Mouse (Mus musculus) lung, postnatal 10 days (tissue): ENCODE data around the gene Tmem131.
A peak's percentile ranks its signal among the peaks of the same experiment; 100 is the strongest.

Experiments
- DNase-seq: peaks from one replicate; pipeline ENCODE4 v3.0.0; 2021

Tmem131 gene

GRCm38 (mm10) chr1:36943653-36944052 is at the start of gene Tmem131:
Gene Tmem131, minus strand, starts transcription at chr1:36943666.
- no peak for DNase-seq

DNA sequence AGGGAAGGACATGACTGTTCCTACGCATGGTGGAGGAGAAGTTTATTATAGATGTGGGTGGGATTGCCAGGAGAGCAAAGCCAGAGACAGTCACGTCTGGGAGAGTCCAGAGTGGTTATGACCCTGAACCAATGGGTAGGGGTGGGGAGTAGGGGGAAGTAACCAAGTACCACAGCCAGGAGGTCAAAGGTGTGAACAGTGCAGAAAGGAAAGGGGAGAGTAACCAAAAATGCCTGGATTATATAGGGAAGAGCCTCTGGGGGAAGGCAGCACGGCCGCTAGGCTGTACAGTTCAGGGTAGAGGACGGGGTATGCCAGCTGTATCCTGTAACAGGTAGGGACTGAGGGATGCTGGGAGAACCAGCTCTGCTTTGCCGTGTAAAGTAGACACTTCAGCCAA is 45.1 kb upstream of the Tmem131 start:
- no peak for DNase-seq

GRCm38 (mm10) chr1:36988161-36988560 is 44.7 kb upstream of the Tmem131 start:
- no peak for DNase-seq

DNA sequence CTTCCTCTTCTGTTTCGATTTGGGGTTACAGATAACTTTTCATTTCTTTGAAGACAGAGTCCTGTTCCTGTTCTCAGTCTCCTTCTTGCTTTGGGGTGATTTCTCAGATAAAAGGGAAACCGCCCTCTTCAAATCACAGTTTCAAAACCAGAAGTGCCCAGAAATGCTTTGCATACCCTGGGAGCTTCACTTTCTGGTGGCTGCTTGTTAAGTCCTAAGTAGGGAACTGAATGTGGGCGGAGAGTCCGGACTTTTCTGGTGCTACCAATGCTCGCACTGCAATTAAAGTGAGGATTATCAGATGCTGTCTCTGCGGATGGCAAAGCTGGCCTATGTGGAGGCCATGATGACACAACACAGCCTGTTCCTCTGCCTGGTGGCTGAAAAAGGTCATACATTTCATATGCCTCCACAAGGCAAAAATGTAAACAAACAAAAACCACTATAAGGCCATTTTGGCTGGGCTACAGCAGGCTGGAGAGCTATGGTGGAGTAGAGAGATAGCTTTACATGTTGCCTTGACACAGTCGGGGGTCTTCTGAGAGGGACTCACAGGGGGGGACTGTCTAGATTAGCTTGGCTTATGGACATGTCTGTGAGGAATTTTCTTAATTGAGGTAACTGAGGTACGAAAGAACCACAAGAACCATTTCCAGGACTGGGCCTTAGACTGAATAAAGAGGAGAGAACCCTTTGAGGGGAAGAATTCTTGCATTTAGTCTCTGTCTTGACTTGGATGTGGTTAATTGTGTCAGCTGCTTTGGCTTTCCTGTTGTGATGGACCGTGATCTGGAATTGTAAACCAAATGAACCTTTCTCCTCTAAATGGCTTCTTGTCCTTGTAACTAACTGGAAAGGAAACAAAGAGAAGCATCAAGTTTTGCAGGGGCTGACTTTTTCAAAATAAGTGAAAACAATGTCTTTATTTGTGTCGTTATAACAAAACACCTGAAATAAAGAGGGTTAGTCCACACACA is 44.0 kb upstream of the Tmem131 start:
- DNase-seq, result no peak

- DNase-seq, result no peak
Observed at GRCm38 (mm10) chr1:36986396-36987160, 43.1 kb upstream of the Tmem131 start.

DNA sequence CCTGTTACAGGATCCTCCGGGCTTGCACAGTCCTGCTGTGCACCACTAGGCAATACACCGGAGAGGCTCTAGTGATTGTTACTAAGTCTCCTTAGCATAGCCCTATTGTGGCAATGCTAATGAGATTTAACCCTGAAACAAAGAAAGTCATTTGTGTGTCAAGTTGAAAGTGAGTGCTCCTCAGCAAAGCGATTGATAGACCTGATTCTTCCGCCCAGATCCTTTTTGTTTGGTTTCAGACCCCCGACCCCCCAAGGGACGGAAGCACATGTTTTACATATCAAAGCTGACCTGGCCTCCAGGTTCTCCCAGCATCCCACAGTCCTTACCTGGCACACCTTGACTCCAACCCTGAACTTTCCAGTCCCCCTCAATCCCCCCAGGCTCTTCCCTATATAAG is 42.4 kb upstream of the Tmem131 start:
- no peak for DNase-seq

GRCm38 (mm10) chr1:36984406-36984805 is 40.9 kb upstream of the Tmem131 start:
- DNase-seq, result no peak

DNA sequence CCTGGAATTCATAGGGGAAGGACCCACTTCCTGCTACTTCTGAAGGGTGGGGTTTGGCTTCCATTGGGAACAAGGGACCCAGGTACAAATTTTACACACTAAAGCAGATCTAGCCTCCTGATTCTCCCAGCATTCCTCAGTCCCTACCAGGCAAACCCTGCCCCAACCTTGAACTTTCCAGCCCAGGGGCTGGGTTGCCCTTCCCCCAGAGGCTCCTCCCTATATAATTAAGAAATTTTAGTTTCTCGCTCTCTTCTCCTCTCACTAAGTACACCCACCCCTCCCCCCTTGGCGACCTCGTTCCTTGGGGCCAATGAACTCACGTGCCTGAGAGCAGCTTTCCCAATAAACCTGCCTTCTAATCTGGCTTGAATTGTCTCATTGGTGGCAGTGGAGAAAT is 40.3 kb upstream of the Tmem131 start:
- no peak for DNase-seq

GRCm38 (mm10) chr1:36982191-36982961 is 38.9 kb upstream of the Tmem131 start:
- no peak for DNase-seq

DNA sequence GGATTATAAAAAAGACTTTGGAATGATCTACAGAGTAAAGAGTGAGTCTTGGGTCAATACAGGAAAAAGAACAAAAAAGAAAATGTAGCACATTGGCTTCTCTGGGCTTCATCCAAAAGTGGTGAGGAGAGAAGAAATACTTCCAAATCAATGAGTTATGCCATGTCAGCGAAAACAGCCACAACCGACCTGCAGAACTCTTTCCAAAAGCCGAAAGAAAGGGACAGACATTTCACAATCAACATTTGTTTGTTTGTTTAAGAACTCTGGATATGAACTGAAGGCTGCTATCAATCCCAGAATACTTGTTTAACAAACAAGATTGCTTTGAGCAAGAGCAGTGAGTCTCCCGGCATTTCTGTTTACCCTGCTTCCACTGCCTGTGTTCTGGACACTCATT is 33.3 kb upstream of the Tmem131 start:
- no peak for DNase-seq

GRCm38 (mm10) chr1:36970918-36971617 is 27.6 kb upstream of the Tmem131 start:
- DNase-seq, result no peak

DNA sequence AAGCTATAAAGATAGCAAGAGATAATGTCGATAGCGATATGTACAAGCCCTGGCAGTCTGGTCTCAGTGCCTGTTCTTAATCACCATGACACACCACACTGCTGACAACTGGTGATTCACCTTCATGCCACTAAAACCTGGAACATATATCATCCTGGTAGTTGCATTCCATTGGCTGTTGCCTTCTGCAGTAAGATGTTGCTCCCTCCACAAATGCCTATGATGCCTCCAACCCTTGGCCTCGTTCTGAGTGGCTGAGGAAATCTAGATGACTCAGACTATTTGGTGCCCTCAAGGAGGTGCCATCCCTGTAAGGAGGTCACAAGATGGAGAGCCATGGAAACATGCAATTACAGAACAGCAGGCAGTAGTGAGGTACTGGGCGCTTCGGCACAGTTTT is 22.4 kb upstream of the Tmem131 start:
- no peak for DNase-seq

GRCm38 (mm10) chr1:36962379-36963176 is 19.1 kb upstream of the Tmem131 start:
- DNase-seq, result no peak

- DNase-seq, result no peak
Observed at GRCm38 (mm10) chr1:36960509-36961222, 17.2 kb upstream of the Tmem131 start.

- peak; percentile 29 for DNase-seq
Observed at GRCm38 (mm10) chr1:36949591-36950184, 6.2 kb upstream of the Tmem131 start.

DNA sequence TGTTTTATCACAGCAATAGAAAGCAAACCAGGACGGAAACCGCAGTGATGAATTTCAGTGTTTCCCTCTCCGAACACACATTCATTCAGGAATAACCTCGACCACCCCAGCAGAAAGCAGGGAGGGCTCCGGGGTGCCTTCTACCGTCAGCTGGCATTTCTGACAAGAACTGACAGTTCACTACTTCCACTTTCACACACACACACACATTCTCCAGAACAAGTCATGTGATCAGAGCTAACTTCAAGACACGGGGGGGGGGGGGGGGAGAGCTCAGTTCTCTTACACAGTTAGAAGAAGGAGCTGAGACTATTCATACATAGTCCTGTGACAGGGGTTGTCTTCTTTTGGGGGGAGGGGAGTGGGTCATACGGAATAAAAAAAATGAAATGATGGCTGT is 4.0 kb upstream of the Tmem131 start:
- no peak for DNase-seq

DNA sequence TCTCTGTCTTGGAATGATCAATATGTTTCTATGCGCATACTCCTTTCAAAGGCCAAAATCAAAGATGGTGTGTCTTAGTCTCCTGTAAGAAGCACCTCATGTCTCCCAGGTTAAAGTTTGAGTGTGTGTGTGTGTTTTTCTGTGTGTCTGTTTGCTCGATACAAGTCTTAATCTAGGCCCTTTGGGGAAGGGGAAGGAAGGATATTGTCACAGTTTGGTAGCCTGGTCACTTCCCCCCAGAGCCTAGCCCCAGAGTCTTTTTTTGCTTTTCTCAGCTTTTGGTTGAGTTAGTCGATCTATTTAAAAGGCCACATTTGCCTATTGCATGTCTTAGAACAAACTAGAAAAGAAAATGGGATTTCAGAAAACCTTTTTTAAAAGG is 3.1 kb downstream of the Tmem131 start:
- DNase-seq, result no peak

DNA sequence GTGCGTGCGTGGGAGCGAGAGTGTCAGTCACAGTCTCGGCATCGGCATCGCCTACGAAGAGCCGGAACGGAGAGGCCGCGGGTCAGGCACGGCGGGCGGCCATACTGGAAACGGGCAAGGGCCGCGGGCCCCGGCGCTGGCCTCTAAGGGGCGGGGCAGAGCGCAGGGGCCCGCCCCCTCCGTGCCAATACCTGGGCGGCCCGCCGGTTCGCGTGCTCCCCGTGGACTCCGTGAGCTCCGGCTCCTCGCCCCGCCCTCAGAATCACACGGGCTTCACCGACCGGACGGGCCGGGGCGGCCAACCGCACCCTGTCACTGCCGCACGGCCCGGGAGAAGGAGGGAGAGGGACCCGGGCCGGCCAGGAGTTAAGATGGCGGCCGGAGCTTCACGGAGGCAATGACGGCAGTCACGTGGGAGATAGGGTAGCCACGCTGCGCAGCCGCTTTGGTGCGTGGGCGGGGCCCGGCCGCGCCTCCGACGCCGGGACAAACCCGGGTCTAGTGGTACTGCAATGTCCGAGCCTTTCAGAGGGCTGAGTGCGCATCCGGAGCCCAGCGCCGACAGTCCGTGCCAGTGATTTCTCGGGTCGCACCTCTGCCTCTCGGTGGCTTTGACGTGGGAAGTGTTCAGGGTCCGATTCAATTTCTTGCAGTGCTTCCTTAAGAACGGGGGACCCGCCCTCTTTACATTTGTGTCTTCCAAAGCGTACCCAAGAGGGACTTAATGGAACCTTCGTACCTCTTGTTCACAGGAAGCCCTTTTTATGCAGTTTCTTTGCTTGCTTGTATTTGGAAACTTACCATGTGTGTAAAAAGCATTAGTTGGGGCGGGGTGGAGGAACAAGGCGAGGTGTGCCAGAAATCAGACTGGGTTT is 3.7 kb downstream of the Tmem131 start:
- peak; percentile 95 for DNase-seq

DNA sequence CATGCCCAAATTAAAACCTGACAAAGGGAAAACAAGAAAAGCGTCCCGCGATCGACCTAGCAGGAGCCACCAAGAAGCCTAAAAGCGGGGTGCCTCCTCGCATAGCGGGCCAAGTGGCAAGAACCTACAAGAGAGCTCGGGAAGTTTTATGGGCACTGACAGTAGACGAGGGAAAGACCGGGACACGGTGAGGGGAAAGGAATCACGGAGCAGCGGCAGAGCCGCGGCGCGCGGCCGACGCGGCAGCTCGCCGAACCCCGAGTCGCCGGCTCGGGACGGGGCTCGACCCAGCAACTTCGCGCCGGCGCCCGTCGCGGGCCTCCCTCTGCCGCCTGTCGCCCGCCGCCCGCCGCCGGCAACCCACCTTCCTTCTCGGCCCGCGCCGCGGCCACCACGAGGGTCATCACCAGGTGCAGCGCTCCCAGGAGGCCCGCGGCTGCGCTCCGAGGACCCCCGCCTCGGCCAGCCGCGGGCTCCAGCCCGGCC is 4.6 kb downstream of the Tmem131 start:
- DNase-seq, result peak; percentile 37
